Mouse (Mus musculus) embryonic fibroblast, embryonic 13.5 days (primary cell): ENCODE data around the gene Gm12695. TPM values are rescaled to one million over a fixed set of nuclear protein-coding genes. Genes with fewer than 3 reads are reported as not detected.

ENCODE experiments used
- H3K27ac ChIP-seq: 2 replicates; pipeline ENCODE4 v1.5.1; 2012; ENCODE audit warnings: low read length, control low read depth, inconsistent platforms; ENCODE audit not compliant: insufficient read depth
- H3K4me1 ChIP-seq: 2 replicates; pipeline ENCODE4 v1.6.1; 2011; ENCODE audit warnings: low read length; ENCODE audit not compliant: control insufficient read depth, insufficient read depth
- H3K4me3 ChIP-seq: 2 replicates; pipeline ENCODE4 v1.5.1; 2011; ENCODE audit warnings: mild to moderate bottlenecking, control low read depth, low read length; ENCODE audit not compliant: insufficient read depth
- CTCF ChIP-seq: IDR thresholded peaks from 2 replicates; pipeline ENCODE4 v1.5.1; 2011; ENCODE audit warnings: mild to moderate bottlenecking, control low read depth, low read length, moderate library complexity, borderline replicate concordance; ENCODE audit not compliant: insufficient read depth
- POLR2A ChIP-seq: IDR thresholded peaks from 2 replicates; pipeline ENCODE4 v1.6.1; 2011; ENCODE audit warnings: low read depth, mild to moderate bottlenecking, control low read depth, low read length, moderate library complexity
- polyA plus RNA-seq: library from polyadenylated mRNA; stranded (reverse); fragments of >200 nt; gene quantifications from 2 replicates; pipeline ENCODE4 v1.2.4, GENCODE M21; 2011; ENCODE audit warnings: low read depth; ENCODE audit not compliant: missing spikeins, insufficient read length

Gene Gm12695
- polyA plus RNA-seq, 1 experiment, result not detected

- TF ChIP-seq CTCF, result no peak
- TF ChIP-seq POLR2A, result no peak
- H3K4me1 ChIP-seq, result no peaks in the 10 kb centered on the region
- H3K27ac ChIP-seq, result no peak overlapping the region
- H3K4me3 ChIP-seq, result no peak overlapping the region
Observed at GRCm38 (mm10) chr4:96705281-96705951, 79.6 kb downstream of the Gm12695 start.

GRCm38 (mm10) chr4:96698218-96698561 lies 86.8 kb downstream of the Gm12695 start:
- Histone ChIP-seq H3K4me1 (no peaks in the 10 kb centered on the region), H3K4me3 (no peak overlapping the region), H3K27ac (no peak overlapping the region)
- no peak for TF ChIP-seq CTCF
- no peak for TF ChIP-seq POLR2A

- no peak overlapping the region for H3K4me3 ChIP-seq
- no peaks in the 10 kb centered on the region for H3K4me1 ChIP-seq
- TF ChIP-seq CTCF (no peak), POLR2A (no peak)
- H3K27ac ChIP-seq, result no peak overlapping the region
Observed at GRCm38 (mm10) chr4:96697511-96698217, 87.3 kb downstream of the Gm12695 start.

GRCm38 (mm10) chr4:96696614-96697360 lies 88.2 kb downstream of the Gm12695 start:
- H3K27ac ChIP-seq, result no peak overlapping the region
- no peak overlapping the region for H3K4me3 ChIP-seq
- H3K4me1 ChIP-seq, result no peaks in the 10 kb centered on the region
- TF ChIP-seq CTCF, result peak; percentile 42; the same call in 1 of the 2 replicates
- TF ChIP-seq POLR2A, result no peak

- Histone ChIP-seq H3K4me3 (no peak overlapping the region), H3K27ac (no peak overlapping the region), H3K4me1 (no peaks in the 10 kb centered on the region)
- TF ChIP-seq CTCF, result no peak
- TF ChIP-seq POLR2A, result no peak
Observed at GRCm38 (mm10) chr4:96687358-96687803, 97.6 kb downstream of the Gm12695 start.

GRCm38 (mm10) chr4:96683474-96683873 lies 101.5 kb downstream of the Gm12695 start:
- H3K4me3 ChIP-seq, result no peak overlapping the region
- H3K4me1 ChIP-seq, result no peaks in the 10 kb centered on the region
- H3K27ac ChIP-seq, result no peak overlapping the region
- TF ChIP-seq POLR2A, result no peak
- TF ChIP-seq CTCF, result no peak

- TF ChIP-seq POLR2A, result no peak
- TF ChIP-seq CTCF, result no peak
- no peak overlapping the region for H3K4me3 ChIP-seq
- H3K4me1 ChIP-seq, result no peaks in the 10 kb centered on the region
- H3K27ac ChIP-seq, result no peak overlapping the region
Observed at GRCm38 (mm10) chr4:96680966-96681365, 104.0 kb downstream of the Gm12695 start.

- Histone ChIP-seq H3K27ac (no peak overlapping the region), H3K4me3 (no peak overlapping the region), H3K4me1 (no peaks in the 10 kb centered on the region)
- TF ChIP-seq POLR2A (no peak), CTCF (no peak)
Observed at GRCm38 (mm10) chr4:96680233-96680632, 104.8 kb downstream of the Gm12695 start.

Other genes with a start within 250 kb of the Gm12695 start
- gene Cyp2j6, start 231.5 kb downstream of the Gm12695 start, polyA plus RNA-seq, result 12.3 and 13.2 TPM in 2 replicates
- gene Cyp2j9, start 193.6 kb downstream of the Gm12695 start, polyA plus RNA-seq, result 1.3 and 1.4 TPM in 2 replicates
- not detected in 2 replicates for gene Cyp2j5, start 121.0 kb downstream of the Gm12695 start, polyA plus RNA-seq